ENCODE assay signal across 8 mouse cellular contexts in the genomic region with DNA sequence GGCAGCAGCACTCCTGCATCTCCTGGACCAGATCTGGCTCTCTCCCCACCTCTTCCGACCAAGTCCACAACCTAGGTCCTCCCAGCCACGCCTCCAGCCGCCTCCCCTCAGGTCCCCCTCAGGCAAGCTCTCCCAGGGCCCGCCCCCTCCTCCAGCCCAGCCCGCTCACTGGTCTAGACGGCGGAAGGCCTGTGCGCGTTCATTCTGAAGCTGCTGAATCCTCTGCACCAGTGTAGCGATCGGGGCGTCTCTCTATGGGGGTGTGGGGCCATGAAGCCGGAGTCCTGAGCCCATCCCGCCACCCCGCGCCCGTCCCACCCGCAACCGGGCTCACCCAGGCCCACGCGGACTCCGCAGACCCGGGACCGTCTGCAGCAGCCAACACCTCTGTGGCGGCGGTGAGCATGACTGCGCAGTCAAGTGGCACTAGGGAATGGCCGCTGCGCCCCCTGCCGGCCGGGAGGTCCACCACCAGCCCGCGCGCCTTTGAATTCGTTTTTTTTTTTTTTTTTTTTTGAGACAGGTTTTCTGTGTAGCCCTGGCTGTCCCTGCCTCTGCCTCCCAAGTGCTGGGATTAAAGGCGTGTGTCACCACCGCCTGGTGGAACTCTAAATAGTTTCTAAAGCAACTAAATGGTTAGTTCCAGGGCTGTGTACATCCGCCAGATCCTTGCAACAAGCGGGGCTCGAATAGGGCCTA. TPM values are rescaled to one million over a fixed set of nuclear protein-coding genes. Genes with fewer than 3 reads are reported as not detected.
DNase-seq lines count a peak whose midpoint lies in the region; ATAC-seq and TF ChIP-seq lines count a peak whose summit lies in the region.

A gene (minus strand): TSS at position 425 of the 699 bp plus-strand sequence.

- no peak within 1 kb of the TSS for H3K27ac ChIP-seq in cortical plate, adult 2 months (ENCODE audit: insufficient read depth, low read length)

- peak; percentile 51 for ATAC-seq in activated CD4-positive, CD25-positive, alpha-beta regulatory T cell, adult 4 months
- peak; percentile 56 for ATAC-seq in inflammation-experienced regulatory T-cells, adult 6 months
- peak; percentile 56 for ATAC-seq in megakaryocyte-erythroid progenitor cell, adult 5-6 weeks (replicated peaks; ENCODE audit: low FRiP score, low TSS enrichment, poor library complexity, severe bottlenecking)

- peak; percentile 96 for DNase-seq in gastrocnemius, postnatal 10 days
- peak; percentile 89 to 97 for DNase-seq in left cerebral cortex, postnatal 10 days (ENCODE audit: extremely low spot score in 1 of 2, low spot score in 2 of 2)
- peak; percentile 94 for DNase-seq in right cerebral cortex, postnatal 25 days
- DNase-seq in urinary bladder, postnatal 4 days (ENCODE audit: low spot score in 2 of 2): peak; percentile 92

- H3K4me1 ChIP-seq in cortical plate, adult 2 months (ENCODE audit: control insufficient read depth, insufficient read depth, low read length): peaks cover 6% of the 10 kb centered on the region

- intact Hi-C loops in left cerebral cortex, postnatal 10 days (cut with DNase I): no loop called here

- peak; percentile 53 for TF ChIP-seq CTCF in cortical plate, adult 2 months (IDR thresholded peaks at IDR 0.05; ENCODE audit: extremely low read depth, insufficient read depth, low read length)

- peak; percentile 43 for TF ChIP-seq POLR2A in cortical plate, adult 2 months (IDR thresholded peaks at IDR 0.05; ENCODE audit: extremely low read depth, insufficient read depth, low read length)

- peak within 1 kb of the TSS; percentile 78 for H3K4me3 ChIP-seq in cortical plate, adult 2 months (ENCODE audit: insufficient read depth, low read length)

RNA-seq across cellular contexts. Expression of the gene that starts here (rescaled TPM):
- polyA plus RNA-seq in activated CD4-positive, CD25-positive, alpha-beta regulatory T cell, adult 4 months (2017; shearing (Covaris generic)): 10 to 100 TPM; 89.0 to 95.4 TPM
- polyA plus RNA-seq in cortical plate, adult 2 months (2012; rRNA removed): 201 and 206 TPM in 2 replicates
- 100 to 1,000 TPM; 120 to 129 TPM for total RNA-seq in gastrocnemius, postnatal 10 days (2021)
- 10 to 100 TPM; 67.7 to 85.1 (median 84.4) TPM for polyA plus RNA-seq in inflammation-experienced regulatory T-cells, adult 6 months (2017; shearing (Covaris generic))
- total RNA-seq in left cerebral cortex, postnatal 10 days (2021): 100 to 1,000 TPM in 1 of 2 experiments, 10 to 100 TPM in 1; 95.1 to 106 TPM
- total RNA-seq in megakaryocyte-erythroid progenitor cell, adult 5-6 weeks (2014; fragmentation: Nextera tagmentation): 53.5 and 57.0 TPM in 2 replicates
- total RNA-seq in megakaryocyte-erythroid progenitor cell, adult 5-6 weeks (2017): 25.8 and 48.7 TPM in 2 replicates
